Mouse (Mus musculus) kidney, embryonic 14.5 days (tissue): ENCODE results near the gene Depdc7. TPM values are rescaled to one million over a fixed set of nuclear protein-coding genes. Genes with fewer than 3 reads are reported as not detected.

Source experiments
- ATAC-seq: fragments of 200-750 bp; cut with Nextera tagmentation; 2 replicates; pipeline ENCODE4 v1.8.0; 2017; ENCODE audit warnings: moderate number of reproducible peaks, mild to moderate bottlenecking, moderate TSS enrichment, moderate library complexity; ENCODE audit not compliant: low FRiP score, low TSS enrichment
- H3K27ac ChIP-seq: fragments of 300-500 bp; sonication (generic); 2 replicates; pipeline ENCODE4 v1.5.1; 2014; ENCODE audit warnings: low read depth, mild to moderate bottlenecking, low read length, moderate library complexity, mixed read lengths
- H3K27me3 ChIP-seq: fragments of 300-500 bp; sonication (generic); 2 replicates; pipeline ENCODE4 v1.6.1; 2014; ENCODE audit warnings: mild to moderate bottlenecking, low read length; ENCODE audit not compliant: control insufficient read depth, insufficient read depth
- H3K36me3 ChIP-seq: fragments of 300-500 bp; sonication (generic); 2 replicates; pipeline ENCODE4 v1.6.1; 2014; ENCODE audit warnings: low read length, mixed read lengths; ENCODE audit not compliant: control insufficient read depth, insufficient read depth
- H3K4me1 ChIP-seq: fragments of 300-500 bp; sonication (generic); 2 replicates; pipeline ENCODE4 v1.6.1; 2014; ENCODE audit warnings: low read length, mixed read lengths; ENCODE audit not compliant: control insufficient read depth, insufficient read depth
- H3K4me2 ChIP-seq: fragments of 300-500 bp; sonication (generic); replicated peaks from 2 replicates; pipeline ENCODE4 v1.6.1; 2014; ENCODE audit warnings: low read depth, mild to moderate bottlenecking, low read length
- H3K4me3 ChIP-seq: fragments of 300-500 bp; sonication (generic); 2 replicates; pipeline ENCODE4 v1.5.1; 2014; ENCODE audit warnings: mild to moderate bottlenecking, low read length
- H3K9ac ChIP-seq: fragments of 300-500 bp; sonication (generic); 2 replicates; pipeline ENCODE4 v1.6.1; 2014; ENCODE audit warnings: low read depth, mild to moderate bottlenecking, low read length, moderate library complexity
- H3K9me3 ChIP-seq: fragments of 300-500 bp; sonication (generic); 2 replicates; pipeline ENCODE4 v1.6.1; 2016; ENCODE audit warnings: low read length; ENCODE audit not compliant: control insufficient read depth
- WGBS: fragments of 180-500 bp; shearing (Covaris S2); extraction: QIAGEN DNeasy Blood & Tissue Kit; methylation state at CpG from one replicate; pipeline ENCODE4 v1.1.7; 2014; 5-methylcytosine and 5-hydroxymethylcytosine counted together
- polyA plus RNA-seq: library from polyadenylated mRNA; unstranded; fragments of >200 nt; fragmentation: Nextera tagmentation; extraction: Ambion mirVana; gene quantifications from 2 replicates; pipeline ENCODE4 v1.2.1, GENCODE M21; 2014

Depdc7 gene
- polyA plus RNA-seq, 1 experiment from 2014 or later, result 20.7 TPM

GRCm38 (mm10) chr2:104727369-104727768 lies 15.3 kb downstream of the Depdc7 start:
- Histone ChIP-seq H3K27me3 (no peaks in the 10 kb centered on the region), H3K4me2 (no peak overlapping the region), H3K4me3 (no peak overlapping the region), H3K9ac (no peak overlapping the region), H3K27ac (no peak overlapping the region), H3K9me3 (no peaks in the 10 kb centered on the region), H3K4me1 (no peaks in the 10 kb centered on the region), H3K36me3 (no peaks in the 10 kb centered on the region)
- 67% methylated on average over 1 of the region's 1 CpGs for WGBS
- no peak for ATAC-seq

- H3K4me3 ChIP-seq, result no peak overlapping the region
- WGBS, result 51% methylated on average over 3 of the region's 3 CpGs
- ATAC-seq, result no peak
Measured at GRCm38 (mm10) chr2:104722021-104722420, 20.7 kb downstream of the Depdc7 start.

GRCm38 (mm10) chr2:104717827-104718226 lies 24.9 kb downstream of the Depdc7 start:
- H3K4me1 ChIP-seq, result no peaks in the 10 kb centered on the region; the same call in 1 of the 2 replicates
- no peak overlapping the region for H3K27ac ChIP-seq
- H3K4me2 ChIP-seq, result no peak overlapping the region
- H3K9ac ChIP-seq, result no peak overlapping the region
- no peaks in the 10 kb centered on the region for H3K27me3 ChIP-seq
- H3K9me3 ChIP-seq, result no peaks in the 10 kb centered on the region
- 83% methylated on average over 4 of the region's 4 CpGs for WGBS
- no peaks in the 10 kb centered on the region for H3K36me3 ChIP-seq
- no peak overlapping the region for H3K4me3 ChIP-seq
- ATAC-seq, result no peak

More at GRCm38 (mm10) chr2:104722021-104722420, 20.7 kb downstream of the Depdc7 start:
- Histone ChIP-seq H3K9me3 (no peaks in the 10 kb centered on the region), H3K27me3 (no peaks in the 10 kb centered on the region), H3K4me2 (no peak overlapping the region), H3K9ac (no peak overlapping the region), H3K4me1 (no peaks in the 10 kb centered on the region), H3K36me3 (no peaks in the 10 kb centered on the region), H3K27ac (no peak overlapping the region)

DNA sequence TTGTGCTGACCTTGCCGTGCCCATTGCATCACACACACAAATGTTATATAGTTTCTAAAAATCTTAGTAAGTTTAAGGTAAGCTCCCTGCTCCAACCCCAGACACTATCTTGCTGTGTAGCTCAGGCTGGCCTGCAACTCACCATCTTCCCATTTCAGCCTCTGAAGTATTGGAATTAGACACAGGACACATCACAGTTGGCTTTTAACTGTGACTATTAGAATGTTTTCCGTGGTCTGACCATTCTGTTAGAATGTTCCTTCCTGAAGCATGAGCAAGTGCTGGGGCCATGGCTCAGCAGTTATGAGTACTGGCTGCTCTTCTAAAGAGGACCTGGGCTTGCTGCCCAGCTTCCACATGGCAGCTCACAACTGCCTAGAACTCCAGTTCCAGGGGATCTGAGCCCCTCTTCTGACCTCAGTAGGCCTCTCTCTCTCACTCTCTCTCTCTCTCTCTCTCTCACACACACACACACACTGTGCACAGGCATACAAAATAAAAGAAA lies 25.4 kb downstream of the Depdc7 start:
- H3K4me2 ChIP-seq, result no peak overlapping the region
- H3K27ac ChIP-seq, result no peak overlapping the region
- H3K27me3 ChIP-seq, result no peaks in the 10 kb centered on the region
- H3K9ac ChIP-seq, result no peak overlapping the region
- H3K36me3 ChIP-seq, result no peaks in the 10 kb centered on the region
- no peaks in the 10 kb centered on the region; the same call in 1 of the 2 replicates for H3K4me1 ChIP-seq
- WGBS, result 88% methylated on average over 2 of the region's 2 CpGs
- no peaks in the 10 kb centered on the region for H3K9me3 ChIP-seq
- H3K4me3 ChIP-seq, result no peak overlapping the region
- no peak for ATAC-seq

DNA sequence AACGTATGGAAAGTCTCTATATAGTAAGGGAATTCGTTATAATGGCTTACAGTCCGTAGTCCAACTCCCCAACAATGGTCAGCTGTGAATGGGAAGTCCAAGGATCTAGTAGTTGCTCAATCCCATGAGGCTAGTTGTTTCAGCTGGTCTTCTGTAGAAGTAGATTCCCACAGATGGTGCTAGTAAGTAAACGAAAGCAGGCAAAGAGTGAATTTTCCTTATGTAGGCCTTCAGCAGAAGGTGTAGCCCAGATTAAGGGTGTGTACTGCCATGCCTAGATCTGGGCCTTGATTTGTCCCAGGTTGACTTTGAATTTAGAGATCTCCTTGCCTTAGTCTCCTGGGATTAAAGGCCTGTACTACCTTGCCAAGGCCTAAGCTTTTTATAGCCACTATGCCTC lies 26.4 kb downstream of the Depdc7 start, which contains the start of gene Pin1rt1:
Gene Pin1rt1, minus strand, starts transcription at position 101 of the 400 bp plus-strand sequence.
- H3K27ac ChIP-seq, result no peak within 1 kb of the TSS
- no peaks in the 10 kb centered on the region for H3K36me3 ChIP-seq
- no peak within 1 kb of the TSS for H3K4me3 ChIP-seq
- H3K9me3 ChIP-seq, result no peaks in the 10 kb centered on the region
- no peak within 1 kb of the TSS for H3K9ac ChIP-seq
- ATAC-seq, result no peak
- 89% methylated on average over 4 of the region's 4 CpGs for whole genome bisulfite sequencing
- no peak within 1 kb of the TSS for H3K4me2 ChIP-seq
- H3K4me1 ChIP-seq, result peaks cover 1% of the 10 kb centered on the region
- H3K27me3 ChIP-seq, result no peaks in the 10 kb centered on the region

DNA sequence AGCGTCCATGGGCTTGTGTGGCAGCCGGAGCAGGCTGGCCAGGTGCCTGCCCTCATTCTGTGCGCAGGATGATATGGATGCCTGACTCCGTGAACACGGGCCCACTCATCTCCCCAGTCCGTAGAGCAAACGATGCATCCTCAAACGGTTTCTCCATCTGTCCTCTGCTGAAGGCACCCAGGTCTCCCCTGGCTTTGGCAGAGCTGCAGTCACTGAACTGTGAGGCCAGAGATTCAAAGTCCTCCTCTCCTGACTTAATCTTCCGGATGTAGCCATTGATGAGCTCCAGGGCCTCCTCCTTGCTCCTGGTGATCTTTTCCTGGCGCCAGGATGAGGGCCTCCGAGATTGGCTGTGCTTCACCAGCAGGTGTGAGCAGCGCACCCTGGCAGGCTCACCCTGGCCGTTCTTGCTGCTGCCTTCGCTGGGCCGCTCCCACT lies 28.4 kb downstream of the Depdc7 start:
- ATAC-seq, result no peak
- no peak overlapping the region for H3K27ac ChIP-seq
- H3K4me1 ChIP-seq, result peaks cover 10% of the 10 kb centered on the region
- no peak overlapping the region for H3K4me2 ChIP-seq
- no peak overlapping the region for H3K4me3 ChIP-seq
- no peaks in the 10 kb centered on the region for H3K27me3 ChIP-seq
- no peaks in the 10 kb centered on the region for H3K9me3 ChIP-seq
- no peak overlapping the region for H3K9ac ChIP-seq
- WGBS, result 39% methylated on average over 15 of the region's 15 CpGs
- no peaks in the 10 kb centered on the region for H3K36me3 ChIP-seq

GRCm38 (mm10) chr2:104712486-104712809 lies 30.2 kb downstream of the Depdc7 start:
- Histone ChIP-seq H3K36me3 (no peaks in the 10 kb centered on the region), H3K4me2 (peak overlapping the region; percentile 71), H3K4me1 (peaks cover 10% of the 10 kb centered on the region), H3K4me3 (peak overlapping the region; percentile 92), H3K27me3 (no peaks in the 10 kb centered on the region), H3K9me3 (no peaks in the 10 kb centered on the region), H3K27ac (peak overlapping the region; percentile 81), H3K9ac (peak overlapping the region; percentile 84)
- ATAC-seq, result peak; percentile 37; the same call in 1 of the 2 replicates
- WGBS, result 2% methylated on average over 7 of the region's 7 CpGs

- peak within 1 kb of the TSS; percentile 84 for H3K9ac ChIP-seq
- no peaks in the 10 kb centered on the region for H3K27me3 ChIP-seq
- no peaks in the 10 kb centered on the region for H3K9me3 ChIP-seq
- H3K4me2 ChIP-seq, result peak within 1 kb of the TSS; percentile 71
- WGBS, result under 1% methylated on average over 78 of the region's 99 CpGs
- H3K27ac ChIP-seq, result peak within 1 kb of the TSS; percentile 81
- H3K4me3 ChIP-seq, result peak within 1 kb of the TSS; percentile 92
- peak; percentile 92 for ATAC-seq
- H3K4me1 ChIP-seq, result peaks cover 10% of the 10 kb centered on the region
- H3K36me3 ChIP-seq, result no peaks in the 10 kb centered on the region
Measured at GRCm38 (mm10) chr2:104711585-104712485, 30.8 kb downstream of the Depdc7 start, which contains the start of gene Tcp11l1. Tcp11l1 (minus strand) TSS chr2:104712169.
